Mouse (Mus musculus) frontal cortex, postnatal 10 days (tissue): ENCODE results near the gene Ino80d.

Experiments used
- DNase-seq, 2 experiments: peaks; one replicate each; pipeline ENCODE4 v3.0.0; 2022; ENCODE audit warnings: low spot score in 2 of 2, mixed read lengths in 1 of 2

Gene Ino80d

DNA sequence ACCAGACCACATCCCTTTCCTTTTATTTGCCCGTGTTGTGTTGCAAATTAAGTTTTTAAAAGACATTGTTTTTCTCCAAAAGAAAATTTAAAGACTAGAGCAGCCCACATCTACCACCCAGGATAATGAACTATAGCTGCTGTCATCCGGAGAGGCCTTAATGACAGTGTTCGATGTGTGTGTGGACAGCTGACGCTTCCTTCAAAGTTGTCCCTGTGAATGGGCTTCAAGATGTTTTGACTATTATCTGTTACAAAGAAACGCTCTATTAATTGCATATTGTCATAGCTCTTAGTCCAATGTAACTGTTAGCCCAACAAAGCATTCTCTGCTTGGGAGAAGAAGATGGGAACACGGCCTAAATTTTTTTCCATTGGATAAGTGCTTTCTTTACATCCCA is 200.0 kb downstream of the Ino80d start:
- no peak for DNase-seq

- DNase-seq: no peak
Measured at GRCm38 (mm10) chr1:62911426-62911825, 203.0 kb downstream of the Ino80d start.

DNA sequence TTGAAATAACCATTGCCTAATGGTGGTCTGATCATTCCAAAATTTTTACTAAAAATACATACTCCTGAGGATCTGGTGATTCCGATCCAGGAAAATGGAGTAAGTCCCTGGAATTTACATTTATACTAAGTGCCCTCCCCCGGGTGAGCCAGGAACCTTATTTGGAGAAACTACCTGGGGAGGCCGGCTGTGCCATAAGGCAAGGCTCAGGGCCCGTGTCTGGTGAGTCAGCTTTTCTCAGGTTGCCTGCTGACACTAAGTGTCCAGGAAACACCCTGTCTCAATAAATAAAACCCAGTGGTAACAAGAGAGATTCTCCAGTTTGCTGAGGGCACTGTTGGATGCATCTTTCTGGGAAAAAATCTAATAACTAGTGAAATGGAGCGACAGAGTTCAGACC is 205.3 kb downstream of the Ino80d start:
- no peak for DNase-seq

DNA sequence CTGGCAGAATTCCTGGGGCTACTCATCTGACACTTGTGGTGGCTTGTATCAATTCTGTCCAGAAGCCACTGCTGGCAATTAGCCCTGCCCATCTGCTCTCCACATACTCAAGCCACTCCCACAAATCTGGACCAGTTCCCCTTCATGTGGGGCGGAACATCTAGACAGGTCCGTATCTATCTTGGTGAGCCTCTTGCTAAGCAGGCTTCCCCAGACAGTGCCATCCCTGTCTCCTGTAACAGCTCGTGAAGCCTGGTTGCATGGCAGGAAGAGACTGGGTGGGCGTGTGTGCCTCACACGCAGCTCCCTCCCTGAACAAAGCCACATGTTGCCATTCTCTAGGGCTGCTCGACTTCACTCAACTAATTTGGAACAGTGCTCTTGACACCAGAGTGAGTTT is 206.0 kb downstream of the Ino80d start:
- peak in 1 of 2 experiments; percentile 46 for DNase-seq
